Mouse (Mus musculus): ENCODE results near the gene Gm9780. TPM values are rescaled to one million over a fixed set of nuclear protein-coding genes. Genes with fewer than 3 reads are reported as not detected.
"Not testable (repeated sequence)": the region's sequence is repeated elsewhere in the genome, so short reads cannot be mapped to it uniquely, and the experiment has no call there.

Gm9780 gene
- polyA plus RNA-seq, 1 experiment, result 59.0 TPM

- not testable (repeated sequence) for H3K4me1 ChIP-seq (replicated peaks; ENCODE audit: control insufficient read depth, insufficient read depth, low read length); H3K27ac ChIP-seq (ENCODE audit: control insufficient read depth, insufficient read depth, low read length); H3K27me3 ChIP-seq (ENCODE audit: control insufficient read depth, insufficient read depth, low read length); H3K36me3 ChIP-seq (ENCODE audit: control insufficient read depth, insufficient read depth, low read length); DNase-seq; H3K4me3 ChIP-seq (ENCODE audit: control insufficient read depth, insufficient read depth, low read length)
- WGBS, result no CpG with 5 or more reads among the region's 6 CpGs
These were observed 7.1 kb downstream of the Gm9780 start for GRCm38 (mm10) chr14:26035439-26035838.

DNA sequence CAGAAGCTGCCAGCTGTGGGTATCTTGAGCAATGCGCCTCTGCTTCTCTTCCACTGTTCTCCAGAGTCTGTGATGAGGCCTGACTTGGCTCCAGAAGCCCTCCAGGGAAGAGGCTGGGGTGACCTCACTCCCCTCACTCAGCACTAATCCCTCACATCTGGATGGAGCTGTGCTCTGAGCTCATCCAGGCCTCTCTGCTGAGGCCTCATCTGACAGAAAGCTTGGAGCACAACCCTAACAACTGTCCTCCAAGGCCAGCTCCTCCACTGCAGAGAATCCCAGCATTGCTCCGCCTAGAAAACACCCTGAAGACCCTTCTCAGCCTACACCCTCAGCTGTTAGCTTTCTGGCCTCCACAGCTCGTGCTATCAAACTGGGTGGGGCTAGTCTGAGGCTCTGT lies 8.1 kb downstream of the Gm9780 start:
- not testable (repeated sequence) for H3K4me1 ChIP-seq (replicated peaks; ENCODE audit: control insufficient read depth, insufficient read depth, low read length); H3K36me3 ChIP-seq (ENCODE audit: control insufficient read depth, insufficient read depth, low read length); H3K27ac ChIP-seq (ENCODE audit: control insufficient read depth, insufficient read depth, low read length); H3K27me3 ChIP-seq (ENCODE audit: control insufficient read depth, insufficient read depth, low read length); DNase-seq; H3K4me3 ChIP-seq (ENCODE audit: control insufficient read depth, insufficient read depth, low read length)
- no CpG with 5 or more reads among the region's 3 CpGs for WGBS

- WGBS, result no CpG with 5 or more reads among the region's 12 CpGs
- not testable (repeated sequence) for H3K27ac ChIP-seq (ENCODE audit: control insufficient read depth, insufficient read depth, low read length); H3K4me1 ChIP-seq (replicated peaks; ENCODE audit: control insufficient read depth, insufficient read depth, low read length); DNase-seq; H3K27me3 ChIP-seq (ENCODE audit: control insufficient read depth, insufficient read depth, low read length); H3K36me3 ChIP-seq (ENCODE audit: control insufficient read depth, insufficient read depth, low read length); H3K4me3 ChIP-seq (ENCODE audit: control insufficient read depth, insufficient read depth, low read length)
These were observed 16.9 kb downstream of the Gm9780 start for GRCm38 (mm10) chr14:26025653-26026052.

GRCm38 (mm10) chr14:26022831-26023230 lies 19.7 kb downstream of the Gm9780 start:
- H3K36me3 ChIP-seq (ENCODE audit: control insufficient read depth, insufficient read depth, low read length); H3K27me3 ChIP-seq (ENCODE audit: control insufficient read depth, insufficient read depth, low read length); H3K4me3 ChIP-seq (ENCODE audit: control insufficient read depth, insufficient read depth, low read length); DNase-seq; H3K27ac ChIP-seq (ENCODE audit: control insufficient read depth, insufficient read depth, low read length); H3K4me1 ChIP-seq (replicated peaks; ENCODE audit: control insufficient read depth, insufficient read depth, low read length): not testable (repeated sequence)
- whole genome bisulfite sequencing, result no CpG with 5 or more reads among the region's 6 CpGs

DNA sequence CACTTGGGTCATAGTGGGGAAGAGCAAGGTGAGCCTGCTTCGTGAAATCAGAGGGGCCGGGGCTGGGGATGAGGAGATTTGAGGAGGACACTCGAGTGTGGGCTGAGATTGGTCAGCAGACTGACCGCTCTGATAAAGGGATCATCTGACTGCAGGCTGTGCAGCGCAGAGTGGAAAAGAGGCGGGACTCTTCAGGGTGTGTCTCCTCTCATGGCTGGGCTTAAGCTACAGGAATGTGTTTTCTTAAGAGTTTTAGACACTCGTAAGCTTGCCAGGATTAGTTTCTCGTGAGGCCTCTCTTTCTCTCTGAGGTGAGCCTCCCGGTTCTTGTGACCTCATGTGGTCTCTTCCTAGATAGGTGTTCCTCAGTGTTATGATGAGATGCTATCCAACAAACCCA lies 21.0 kb downstream of the Gm9780 start:
- not testable (repeated sequence) for DNase-seq; H3K36me3 ChIP-seq (ENCODE audit: control insufficient read depth, insufficient read depth, low read length); H3K4me3 ChIP-seq (ENCODE audit: control insufficient read depth, insufficient read depth, low read length); H3K27ac ChIP-seq (ENCODE audit: control insufficient read depth, insufficient read depth, low read length); H3K27me3 ChIP-seq (ENCODE audit: control insufficient read depth, insufficient read depth, low read length); H3K4me1 ChIP-seq (replicated peaks; ENCODE audit: control insufficient read depth, insufficient read depth, low read length)
- WGBS, result no CpG with 5 or more reads among the region's 9 CpGs

GRCm38 (mm10) chr14:26016414-26016813 lies 26.1 kb downstream of the Gm9780 start:
- not testable (repeated sequence) for H3K36me3 ChIP-seq (ENCODE audit: control insufficient read depth, insufficient read depth, low read length); DNase-seq; H3K4me1 ChIP-seq (replicated peaks; ENCODE audit: control insufficient read depth, insufficient read depth, low read length); H3K27me3 ChIP-seq (ENCODE audit: control insufficient read depth, insufficient read depth, low read length); H3K4me3 ChIP-seq (ENCODE audit: control insufficient read depth, insufficient read depth, low read length); H3K27ac ChIP-seq (ENCODE audit: control insufficient read depth, insufficient read depth, low read length)
- WGBS, result no CpG with 5 or more reads among the region's 7 CpGs

- no CpG with 5 or more reads among the region's 2 CpGs for WGBS
These were observed 35.0 kb downstream of the Gm9780 start for GRCm38 (mm10) chr14:26007462-26007861.

DNA sequence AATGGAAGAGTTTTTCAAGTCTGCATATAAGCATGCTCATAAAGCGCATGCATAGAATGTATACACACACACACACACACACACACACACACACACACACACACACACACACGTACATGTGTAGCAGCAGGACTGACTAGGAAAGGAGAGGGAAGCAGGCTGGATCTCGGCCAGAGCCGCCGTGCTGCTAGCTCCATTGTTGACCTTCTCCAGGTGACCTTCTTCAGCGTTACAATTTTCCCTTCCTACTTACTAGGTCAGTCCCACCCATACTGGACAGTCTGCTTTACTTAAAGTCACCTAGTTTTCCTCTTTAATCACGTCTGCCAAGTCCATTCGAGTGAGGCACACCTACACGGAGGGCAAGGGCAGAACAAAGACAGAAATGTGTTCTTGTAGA lies 60.6 kb downstream of the Gm9780 start:
- H3K4me3 ChIP-seq (ENCODE audit: control insufficient read depth, insufficient read depth, low read length); H3K27ac ChIP-seq (ENCODE audit: control insufficient read depth, insufficient read depth, low read length); DNase-seq; H3K4me1 ChIP-seq (replicated peaks; ENCODE audit: control insufficient read depth, insufficient read depth, low read length); H3K36me3 ChIP-seq (ENCODE audit: control insufficient read depth, insufficient read depth, low read length); H3K27me3 ChIP-seq (ENCODE audit: control insufficient read depth, insufficient read depth, low read length): not testable (repeated sequence)
- over 99% methylated on average over 6 of the region's 9 CpGs for WGBS

More at GRCm38 (mm10) chr14:26007462-26007861, 35.0 kb downstream of the Gm9780 start:
- H3K36me3 ChIP-seq (ENCODE audit: control insufficient read depth, insufficient read depth, low read length); H3K4me3 ChIP-seq (ENCODE audit: control insufficient read depth, insufficient read depth, low read length); DNase-seq; H3K27ac ChIP-seq (ENCODE audit: control insufficient read depth, insufficient read depth, low read length); H3K4me1 ChIP-seq (replicated peaks; ENCODE audit: control insufficient read depth, insufficient read depth, low read length); H3K27me3 ChIP-seq (ENCODE audit: control insufficient read depth, insufficient read depth, low read length): not testable (repeated sequence)

- H3K4me1 ChIP-seq (replicated peaks; ENCODE audit: control insufficient read depth, insufficient read depth, low read length); H3K27ac ChIP-seq (ENCODE audit: control insufficient read depth, insufficient read depth, low read length); H3K27me3 ChIP-seq (ENCODE audit: control insufficient read depth, insufficient read depth, low read length); H3K4me3 ChIP-seq (ENCODE audit: control insufficient read depth, insufficient read depth, low read length); H3K36me3 ChIP-seq (ENCODE audit: control insufficient read depth, insufficient read depth, low read length): not testable (repeated sequence)
- WGBS, result 25% methylated on average over 10 of the region's 13 CpGs
- peak; percentile 1 for DNase-seq
These were observed 63.1 kb downstream of the Gm9780 start for GRCm38 (mm10) chr14:25979242-25979941.

- not testable (repeated sequence) for H3K27me3 ChIP-seq (ENCODE audit: control insufficient read depth, insufficient read depth, low read length); DNase-seq; H3K27ac ChIP-seq (ENCODE audit: control insufficient read depth, insufficient read depth, low read length); H3K36me3 ChIP-seq (ENCODE audit: control insufficient read depth, insufficient read depth, low read length); H3K4me1 ChIP-seq (replicated peaks; ENCODE audit: control insufficient read depth, insufficient read depth, low read length); H3K4me3 ChIP-seq (ENCODE audit: control insufficient read depth, insufficient read depth, low read length)
- no CpG with 5 or more reads among the region's 25 CpGs for WGBS
These were observed 63.9 kb downstream of the Gm9780 start, which contains the start of gene Duxbl1 for GRCm38 (mm10) chr14:25978371-25979241. TSS of gene Duxbl1 (plus strand) at chr14:25978577.

Measured in thymus, adult 2 months (tissue).